Comparison of ENCODE assay signal across 13 mouse cellular contexts in the genomic region with DNA sequence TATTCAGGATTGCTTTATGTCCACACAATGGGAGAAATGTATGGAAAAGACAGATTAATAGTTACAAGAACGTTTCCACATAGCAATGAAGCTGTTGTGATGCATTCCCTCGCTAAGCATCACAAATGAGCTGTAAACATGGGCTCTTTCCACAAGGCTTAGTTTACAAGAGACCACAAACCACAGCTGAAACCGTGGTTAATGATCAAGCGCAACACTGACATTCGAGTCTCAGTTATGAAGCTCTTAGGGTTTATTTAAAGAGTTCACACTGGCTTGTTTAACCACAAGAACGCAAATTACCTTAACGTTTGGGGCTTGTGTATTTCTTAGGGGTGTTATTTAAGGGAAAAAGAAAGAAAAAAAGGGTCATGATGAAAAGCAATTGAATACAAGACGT.
DNase-seq lines count a peak whose midpoint lies in the region.
"Had no signal": no experiment of that assay in that cellular context is flagged by ENCODE, and none has a peak within 500 bp of the region (broad histone marks: within the 10 kb centered on the region; RNA-seq: fewer than 3 reads in every experiment).

No protein-coding gene starts in this region.

- intact Hi-C loops in left cerebral cortex, postnatal 36 days (cut with DNase I), result no loop called here

- DNase-seq in kidney, adult 9 months, result peak; percentile 18
- no peak for DNase-seq in kidney, adult 18-20 months
- DNase-seq in 416B (ENCODE audit: low read depth), result peak; percentile 1
- peak; percentile 6 for DNase-seq in A20 (ENCODE audit: low read depth, low spot score)
- DNase-seq in kidney, postnatal 14 days, result peak; percentile 12
- no peak for DNase-seq in cerebellum, adult 9-11 months
- DNase-seq in yolk sac, embryonic 10.5 days (ENCODE audit: low spot score), result no peak
- DNase-seq in left cerebral cortex, postnatal 36 days (ENCODE audit: low spot score in 2 of 2), result no peak
- DNase-seq: adrenal gland, postnatal 14 days; cerebellum, adult 18-20 months; cerebellum, postnatal 10 days; gastrocnemius, adult 2 months; gastrocnemius, postnatal 25 days had no signal

Comparison
In these comparisons a context has a peak if more than half of its experiments do, and no peak if none do; other contexts are left out.
1. DNase-seq: peak in kidney, adult 9 months (single experiment), 416B (single experiment), A20 (single experiment) and kidney, postnatal 14 days (single experiment); none in kidney, adult 18-20 months (single experiment), cerebellum, adult 9-11 months (single experiment), yolk sac, embryonic 10.5 days (single experiment) and left cerebral cortex, postnatal 36 days (0 of 2).